Mouse (Mus musculus) midbrain, postnatal 0 days (tissue): ENCODE measurements around the gene Aspn. TPM values are rescaled to one million over a fixed set of nuclear protein-coding genes. Genes with fewer than 3 reads are reported as not detected.

Source experiments
- ATAC-seq: fragments of 200-750 bp; cut with Nextera tagmentation; 2 replicates; pipeline ENCODE4 v1.8.0; 2017; ENCODE audit warnings: moderate number of reproducible peaks, mild to moderate bottlenecking, moderate TSS enrichment, moderate library complexity; ENCODE audit not compliant: low FRiP score
- DNase-seq: peaks from one replicate; pipeline ENCODE4 v3.0.0-alpha.2; 2015; ENCODE audit warnings: low spot score
- H3K27ac ChIP-seq: fragments of 300-500 bp; sonication (generic); 2 replicates; pipeline ENCODE4 v1.5.1; 2014; ENCODE audit warnings: low read depth, mild to moderate bottlenecking, low read length, mixed read lengths
- H3K27me3 ChIP-seq: fragments of 300-500 bp; sonication (generic); 2 replicates; pipeline ENCODE4 v1.6.1; 2014; ENCODE audit warnings: low read length, control low read depth, mixed read lengths; ENCODE audit not compliant: insufficient read depth
- H3K36me3 ChIP-seq: fragments of 300-500 bp; sonication (generic); 2 replicates; pipeline ENCODE4 v1.6.1; 2014; ENCODE audit warnings: low read length, control low read depth, mixed read lengths; ENCODE audit not compliant: insufficient read depth
- H3K4me1 ChIP-seq: fragments of 300-500 bp; sonication (generic); 2 replicates; pipeline ENCODE4 v1.6.1; 2014; ENCODE audit warnings: mild to moderate bottlenecking, control low read depth, antibody characterized with exemption, low read length, mixed read lengths; ENCODE audit not compliant: insufficient read depth
- H3K4me2 ChIP-seq: fragments of 300-500 bp; sonication (generic); 2 replicates; pipeline ENCODE4 v1.6.1; 2014; ENCODE audit warnings: low read depth, mild to moderate bottlenecking, low read length, mixed read lengths; ENCODE audit not compliant: poor library complexity, severe bottlenecking
- H3K4me3 ChIP-seq: fragments of 300-500 bp; sonication (generic); 2 replicates; pipeline ENCODE4 v1.5.1; 2014; ENCODE audit warnings: low read depth, mild to moderate bottlenecking, low read length, moderate library complexity
- H3K9ac ChIP-seq: fragments of 300-500 bp; sonication (generic); replicated peaks from 2 replicates; pipeline ENCODE4 v1.6.1; 2014; ENCODE audit warnings: mild to moderate bottlenecking, low read length, moderate library complexity, mixed read lengths; ENCODE audit not compliant: poor library complexity, severe bottlenecking
- H3K9me3 ChIP-seq: fragments of 300-500 bp; sonication (generic); 2 replicates; pipeline ENCODE4 v1.6.1; 2016; ENCODE audit warnings: low read length, control low read depth
- CTCF ChIP-seq: IDR thresholded peaks from 2 replicates; pipeline ENCODE4 v1.5.1; 2016; ENCODE audit warnings: antibody characterized with exemption, mild to moderate bottlenecking
- WGBS: fragments of 180-500 bp; shearing (Covaris S2); extraction: QIAGEN DNeasy Blood & Tissue Kit; methylation state at CpG from one replicate; pipeline ENCODE4 v1.1.7; 2014; 5-methylcytosine and 5-hydroxymethylcytosine counted together
- polyA plus RNA-seq: library from polyadenylated mRNA; unstranded; fragments of >200 nt; fragmentation: Nextera tagmentation; extraction: Ambion mirVana; gene quantifications from 2 replicates; pipeline ENCODE4 v1.2.1, GENCODE M21; 2015
- total RNA-seq: library from RNA; depleted of rRNA; stranded (reverse); fragments of >200 nt; gene quantifications from 2 replicates; pipeline ENCODE4 v1.2.3, GENCODE M21; 2014

Aspn gene
- total and polyA plus RNA-seq, 2 experiments from 2014 or later = 0.74 to 1.6 TPM

- H3K36me3 ChIP-seq = no peaks in the 10 kb centered on the region
- no peak for TF ChIP-seq CTCF
- H3K4me2 ChIP-seq = no peak overlapping the region
- ATAC-seq (no peak), DNase-seq (no peak)
- no peak overlapping the region for H3K27ac ChIP-seq
- no peaks in the 10 kb centered on the region for H3K4me1 ChIP-seq
- H3K9me3 ChIP-seq = no peaks in the 10 kb centered on the region
- H3K9ac ChIP-seq = no peak overlapping the region
- H3K27me3 ChIP-seq = no peaks in the 10 kb centered on the region
- WGBS = 97% methylated on average over 3 of the region's 3 CpGs
- no peak overlapping the region for H3K4me3 ChIP-seq
Measured at GRCm38 (mm10) chr13:49549616-49550015, 5.4 kb downstream of the Aspn start.

- TF ChIP-seq CTCF = no peak
- ATAC-seq = no peak
- 77% methylated on average over 5 of the region's 5 CpGs for WGBS
Measured at GRCm38 (mm10) chr13:49554519-49554918, 10.3 kb downstream of the Aspn start.

DNA sequence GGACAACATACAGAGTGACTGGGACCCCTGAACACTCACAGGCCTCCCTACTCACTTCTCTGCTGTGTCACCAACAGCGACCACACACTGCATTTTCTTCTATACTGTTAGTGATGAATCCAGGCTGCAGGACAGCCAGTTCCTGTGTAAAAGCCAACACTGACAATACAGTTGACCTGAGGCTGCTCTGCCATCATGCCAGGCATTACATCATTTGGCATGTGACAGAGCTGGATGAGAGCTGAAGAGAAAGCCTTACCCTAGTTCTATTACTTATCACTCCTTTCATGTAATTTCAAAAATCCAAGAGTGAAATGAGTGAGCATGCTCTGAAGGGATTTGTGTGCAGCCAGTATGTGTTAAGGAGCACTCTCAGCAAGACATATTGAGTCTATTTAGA is 12.0 kb downstream of the Aspn start:
- Histone ChIP-seq H3K27me3 (no peaks in the 10 kb centered on the region), H3K27ac (no peak overlapping the region), H3K9ac (no peak overlapping the region), H3K4me3 (no peak overlapping the region), H3K9me3 (no peaks in the 10 kb centered on the region), H3K4me2 (no peak overlapping the region), H3K36me3 (no peaks in the 10 kb centered on the region), H3K4me1 (no peaks in the 10 kb centered on the region)
- no peak for DNase-seq
- WGBS = 77% methylated on average over 1 of the region's 1 CpGs
- no peak for TF ChIP-seq CTCF
- ATAC-seq = no peak

More at GRCm38 (mm10) chr13:49554519-49554918, 10.3 kb downstream of the Aspn start:
- no peak overlapping the region for H3K27ac ChIP-seq
- H3K36me3 ChIP-seq = no peaks in the 10 kb centered on the region
- H3K9me3 ChIP-seq = no peaks in the 10 kb centered on the region
- no peak overlapping the region for H3K4me3 ChIP-seq
- no peak overlapping the region for H3K9ac ChIP-seq
- H3K4me2 ChIP-seq = no peak overlapping the region
- no peaks in the 10 kb centered on the region for H3K4me1 ChIP-seq
- no peaks in the 10 kb centered on the region for H3K27me3 ChIP-seq
- no peak for DNase-seq

DNA sequence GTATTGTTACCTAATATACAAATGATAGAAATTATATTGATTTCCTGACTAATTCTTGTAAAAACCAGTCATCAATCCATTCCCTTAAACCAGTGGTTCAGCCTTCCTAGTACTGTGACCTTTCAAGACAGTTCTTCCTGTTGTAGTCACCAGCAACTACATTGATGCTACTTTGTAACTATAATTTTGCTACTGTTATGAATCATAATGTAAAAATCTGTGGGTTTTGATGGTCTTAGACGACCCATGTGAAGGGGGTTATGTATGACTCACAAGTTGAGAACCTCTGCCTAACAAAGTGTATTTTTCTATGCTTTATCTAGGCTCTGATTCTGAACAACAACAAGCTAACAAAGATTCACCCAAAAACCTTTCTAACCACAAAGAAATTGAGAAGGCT is 12.7 kb downstream of the Aspn start:
- Histone ChIP-seq H3K9ac (no peak overlapping the region), H3K4me1 (no peaks in the 10 kb centered on the region), H3K36me3 (no peaks in the 10 kb centered on the region), H3K4me3 (no peak overlapping the region), H3K27me3 (no peaks in the 10 kb centered on the region), H3K27ac (no peak overlapping the region), H3K9me3 (no peaks in the 10 kb centered on the region), H3K4me2 (no peak overlapping the region)
- WGBS = 55% methylated on average over 1 of the region's 1 CpGs
- no peak for DNase-seq
- no peak for TF ChIP-seq CTCF
- ATAC-seq = no peak

DNA sequence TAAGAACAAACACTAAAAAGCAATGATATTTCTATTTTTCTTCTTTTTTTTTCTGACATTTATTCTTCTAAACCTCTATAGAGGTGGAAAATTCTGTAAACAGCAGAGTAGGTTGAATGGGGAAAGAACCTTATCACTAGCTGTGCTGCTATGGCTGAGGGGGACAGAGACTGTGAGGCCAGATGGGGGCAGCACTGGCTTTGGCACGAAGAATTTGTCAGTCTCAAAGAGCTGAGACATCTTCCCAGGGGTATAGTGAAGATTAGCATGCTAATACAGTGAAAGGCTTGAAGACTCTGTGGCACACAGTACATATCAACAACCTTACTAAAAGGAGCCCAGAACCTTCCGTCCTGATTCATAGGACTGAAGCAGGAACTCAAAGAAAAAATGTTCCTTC is 14.9 kb downstream of the Aspn start:
- Histone ChIP-seq H3K27me3 (no peaks in the 10 kb centered on the region), H3K27ac (no peak overlapping the region), H3K4me3 (no peak overlapping the region), H3K9me3 (no peaks in the 10 kb centered on the region), H3K4me1 (no peaks in the 10 kb centered on the region), H3K4me2 (no peak overlapping the region), H3K36me3 (no peaks in the 10 kb centered on the region), H3K9ac (no peak overlapping the region)
- DNase-seq (peak; percentile 26), ATAC-seq (no peak)
- 29% methylated on average over 2 of the region's 2 CpGs for WGBS
- TF ChIP-seq CTCF = peak; percentile 58

GRCm38 (mm10) chr13:49560886-49561285 is 16.6 kb downstream of the Aspn start:
- H3K4me2 ChIP-seq = no peak overlapping the region
- no peak for ATAC-seq
- TF ChIP-seq CTCF = no peak

More at GRCm38 (mm10) chr13:49560886-49561285, 16.6 kb downstream of the Aspn start:
- DNase-seq = no peak
- Histone ChIP-seq H3K4me3 (no peak overlapping the region), H3K4me1 (no peaks in the 10 kb centered on the region), H3K9me3 (no peaks in the 10 kb centered on the region), H3K27me3 (no peaks in the 10 kb centered on the region), H3K36me3 (no peaks in the 10 kb centered on the region), H3K27ac (no peak overlapping the region), H3K9ac (no peak overlapping the region)
- WGBS = 68% methylated on average over 2 of the region's 2 CpGs
